Mouse (Mus musculus): ENCODE data around the gene Dusp13. TPM values are rescaled to one million over a fixed set of nuclear protein-coding genes. Genes with fewer than 3 reads are reported as not detected.

Gene Dusp13
- polyA plus RNA-seq, 2 experiments, result 0.55 to 1.5 TPM

DNA sequence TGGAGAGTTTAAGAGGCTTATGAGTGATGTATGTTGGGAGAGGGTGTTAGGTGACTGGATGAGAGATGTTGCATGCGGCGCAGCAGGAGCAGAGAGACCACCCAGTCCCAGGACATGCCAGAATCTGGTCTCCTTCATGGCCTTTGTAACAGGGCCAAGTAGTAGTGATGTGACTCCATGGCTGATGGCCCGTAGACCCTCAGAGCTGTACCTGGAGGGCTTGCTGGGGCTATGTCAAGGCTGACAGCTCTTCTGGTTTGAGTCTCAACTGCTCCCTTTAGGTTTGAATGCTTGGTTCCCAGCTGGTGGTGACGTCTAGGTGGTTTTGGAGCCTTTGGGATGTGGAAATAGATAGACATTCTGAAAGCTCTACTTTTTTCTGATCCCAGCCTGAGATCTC lies 21.0 kb downstream of the Dusp13 start:
- Histone ChIP-seq H3K9me3 (ENCODE audit: control insufficient read depth, low read length) (no peaks in the 10 kb centered on the region), H3K27me3 (ENCODE audit: control insufficient read depth, insufficient read depth, low read length) (no peaks in the 10 kb centered on the region), H3K4me2 (replicated peaks; ENCODE audit: low read depth, low read length, severe bottlenecking) (no peak overlapping the region), H3K36me3 (ENCODE audit: control insufficient read depth, insufficient read depth, low read length) (no peaks in the 10 kb centered on the region), H3K4me1 (ENCODE audit: control insufficient read depth, insufficient read depth, low read length) (no peaks in the 10 kb centered on the region), H3K9ac (ENCODE audit: low read depth, low read length, severe bottlenecking) (no peak overlapping the region), H3K27ac (replicated peaks; ENCODE audit: low read depth, low read length) (no peak overlapping the region), H3K4me3 (replicated peaks; ENCODE audit: low read length) (no peak overlapping the region)
- 89% methylated on average over 4 of the region's 4 CpGs for WGBS
- DNase-seq (ENCODE audit: low spot score) (no peak), ATAC-seq (ENCODE audit: low FRiP score, low read depth) (no peak)
- TF ChIP-seq POLR2A (IDR thresholded peaks at IDR 0.05; ENCODE audit: borderline replicate concordance, extremely low read depth, insufficient read depth, insufficient read length), result no peak

- H3K27ac ChIP-seq (replicated peaks; ENCODE audit: low read depth, low read length), result no peak overlapping the region
- no peaks in the 10 kb centered on the region for H3K27me3 ChIP-seq (ENCODE audit: control insufficient read depth, insufficient read depth, low read length)
- 67% methylated on average over 6 of the region's 6 CpGs for WGBS
- H3K9ac ChIP-seq (ENCODE audit: low read depth, low read length, severe bottlenecking), result no peak overlapping the region
- no peak for TF ChIP-seq POLR2A (IDR thresholded peaks at IDR 0.05; ENCODE audit: borderline replicate concordance, extremely low read depth, insufficient read depth, insufficient read length)
- no peaks in the 10 kb centered on the region for H3K36me3 ChIP-seq (ENCODE audit: control insufficient read depth, insufficient read depth, low read length)
- H3K4me2 ChIP-seq (replicated peaks; ENCODE audit: low read depth, low read length, severe bottlenecking), result no peak overlapping the region
- no peaks in the 10 kb centered on the region for H3K4me1 ChIP-seq (ENCODE audit: control insufficient read depth, insufficient read depth, low read length)
- ATAC-seq (ENCODE audit: low FRiP score, low read depth) (no peak), DNase-seq (ENCODE audit: low spot score) (no peak)
- H3K9me3 ChIP-seq (ENCODE audit: control insufficient read depth, low read length), result no peaks in the 10 kb centered on the region
- no peak overlapping the region for H3K4me3 ChIP-seq (replicated peaks; ENCODE audit: low read length)
These were observed 21.8 kb downstream of the Dusp13 start for GRCm38 (mm10) chr14:21729031-21729732.

GRCm38 (mm10) chr14:21722021-21722698 lies 28.8 kb downstream of the Dusp13 start:
- WGBS, result 51% methylated on average over 8 of the region's 8 CpGs
- no peak overlapping the region for H3K27ac ChIP-seq (replicated peaks; ENCODE audit: low read depth, low read length)
- H3K9me3 ChIP-seq (ENCODE audit: control insufficient read depth, low read length), result peaks cover 5% of the 10 kb centered on the region; the same call in 1 of the 2 replicates
- DNase-seq (ENCODE audit: low spot score) (no peak), ATAC-seq (ENCODE audit: low FRiP score, low read depth) (no peak)
- TF ChIP-seq POLR2A (IDR thresholded peaks at IDR 0.05; ENCODE audit: borderline replicate concordance, extremely low read depth, insufficient read depth, insufficient read length), result no peak
- H3K4me3 ChIP-seq (replicated peaks; ENCODE audit: low read length), result no peak overlapping the region
- no peaks in the 10 kb centered on the region for H3K36me3 ChIP-seq (ENCODE audit: control insufficient read depth, insufficient read depth, low read length)
- H3K4me2 ChIP-seq (replicated peaks; ENCODE audit: low read depth, low read length, severe bottlenecking), result no peak overlapping the region
- H3K9ac ChIP-seq (ENCODE audit: low read depth, low read length, severe bottlenecking), result no peak overlapping the region
- no peaks in the 10 kb centered on the region for H3K27me3 ChIP-seq (ENCODE audit: control insufficient read depth, insufficient read depth, low read length)
- H3K4me1 ChIP-seq (ENCODE audit: control insufficient read depth, insufficient read depth, low read length), result peaks cover 10% of the 10 kb centered on the region

DNA sequence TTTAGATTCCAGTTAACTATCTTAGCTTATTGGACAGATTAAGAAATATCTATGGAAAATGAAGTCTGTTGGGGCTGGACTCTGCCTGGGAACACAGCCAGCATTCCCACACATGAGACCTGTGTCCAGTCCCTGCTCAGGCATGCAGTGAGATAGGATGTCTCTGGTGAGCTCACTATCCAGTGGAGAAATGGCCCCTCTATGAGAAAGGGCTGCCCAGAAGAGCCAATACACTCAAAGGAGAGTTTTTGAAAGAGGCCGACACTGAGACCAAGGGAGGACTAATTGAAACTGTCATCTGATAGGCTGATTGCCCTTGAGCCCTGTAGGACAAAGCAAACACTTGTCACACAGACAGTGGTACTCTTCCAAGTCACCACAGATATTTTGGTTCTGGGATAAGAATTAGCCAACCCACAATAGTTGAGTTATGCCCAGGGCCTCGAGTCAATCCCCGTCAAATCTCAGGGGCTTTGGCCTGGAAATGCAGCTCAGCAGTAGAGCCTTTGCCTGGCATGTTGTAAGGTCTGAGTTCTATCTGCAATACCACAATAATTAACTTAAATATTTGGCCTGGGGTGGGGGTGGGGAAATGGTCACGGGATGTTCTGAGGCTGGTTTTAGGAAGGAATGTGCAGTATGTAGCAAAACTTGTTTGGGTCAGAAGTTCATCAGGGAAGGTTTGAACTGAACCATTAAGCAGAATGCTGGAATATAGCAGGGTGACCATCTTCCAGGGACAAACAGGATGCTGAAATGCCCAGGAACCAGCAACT lies 30.4 kb downstream of the Dusp13 start:
- 83% methylated on average over 4 of the region's 4 CpGs for WGBS
- H3K36me3 ChIP-seq (ENCODE audit: control insufficient read depth, insufficient read depth, low read length), result no peaks in the 10 kb centered on the region
- H3K4me1 ChIP-seq (ENCODE audit: control insufficient read depth, insufficient read depth, low read length), result peaks cover 21% of the 10 kb centered on the region
- DNase-seq (ENCODE audit: low spot score) (no peak), ATAC-seq (ENCODE audit: low FRiP score, low read depth) (no peak)
- no peak overlapping the region for H3K4me3 ChIP-seq (replicated peaks; ENCODE audit: low read length)
- no peak overlapping the region for H3K27ac ChIP-seq (replicated peaks; ENCODE audit: low read depth, low read length)
- no peaks in the 10 kb centered on the region for H3K27me3 ChIP-seq (ENCODE audit: control insufficient read depth, insufficient read depth, low read length)
- H3K9ac ChIP-seq (ENCODE audit: low read depth, low read length, severe bottlenecking), result no peak overlapping the region
- no peak for TF ChIP-seq POLR2A (IDR thresholded peaks at IDR 0.05; ENCODE audit: borderline replicate concordance, extremely low read depth, insufficient read depth, insufficient read length)
- no peak overlapping the region for H3K4me2 ChIP-seq (replicated peaks; ENCODE audit: low read depth, low read length, severe bottlenecking)
- H3K9me3 ChIP-seq (ENCODE audit: control insufficient read depth, low read length), result peaks cover 5% of the 10 kb centered on the region; the same call in 1 of the 2 replicates

Data from limb, embryonic 14.5 days (tissue).